Mouse (Mus musculus): ENCODE data around the gene Itgb2. TPM values are rescaled to one million over a fixed set of nuclear protein-coding genes. Genes with fewer than 3 reads are reported as not detected.
A peak's percentile ranks its signal among the peaks of the same experiment; 100 is the strongest.

Gene Itgb2
- total and polyA plus RNA-seq, 3 experiments: 20.0 to 49.2 (median 39.6) TPM

DNA sequence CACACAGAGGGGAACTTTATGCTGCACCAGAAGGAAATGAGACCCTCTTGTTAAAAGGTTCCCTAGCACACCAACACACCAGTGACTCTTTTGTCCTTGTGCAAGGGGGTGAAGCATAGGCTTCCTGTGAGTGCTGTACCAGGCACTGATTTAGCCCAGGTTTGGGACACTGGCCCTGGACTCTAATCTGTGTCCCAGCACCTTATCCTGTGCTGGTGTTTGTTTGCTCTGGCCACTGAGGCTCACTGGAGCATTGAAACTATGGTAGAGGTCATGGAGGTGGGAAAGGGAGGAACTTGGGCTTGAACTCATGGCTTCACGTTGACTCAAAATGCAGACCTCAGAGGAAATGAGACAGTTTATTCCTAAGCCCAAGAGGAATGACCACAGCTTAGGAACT is 43.1 kb downstream of the Itgb2 start:
- H3K4me3 ChIP-seq (ENCODE audit: low read depth, low read length): no peak overlapping the region
- DNase-seq (ENCODE audit: low spot score): no peak
- H3K4me1 ChIP-seq (ENCODE audit: insufficient read depth, low read depth, low read length): peaks cover 35% of the 10 kb centered on the region
- ATAC-seq (ENCODE audit: extremely low read depth, insufficient number of reproducible peaks, low FRiP score, poor library complexity, severe bottlenecking): no peak
- no peak for TF ChIP-seq GATA2 (IDR thresholded peaks at IDR 0.05; ENCODE audit: borderline replicate concordance, low read depth, low read length)
- no peak for TF ChIP-seq TAL1 (conservative IDR thresholded peaks at IDR 0.05; ENCODE audit: low read depth, low read length)
- TF ChIP-seq CTCF (IDR thresholded peaks at IDR 0.05; ENCODE audit: low read depth, low read length): no peak
- no peak for TF ChIP-seq POLR2AphosphoS5 (IDR thresholded peaks at IDR 0.05; ENCODE audit: insufficient replicate concordance, low read depth, low read length)
- TF ChIP-seq GATA1 (IDR thresholded peaks at IDR 0.05; ENCODE audit: borderline replicate concordance, low read length): no peak
- peaks cover 11% of the 10 kb centered on the region for H3K36me3 ChIP-seq (replicated peaks)
- H3K27me3 ChIP-seq (ENCODE audit: insufficient read depth, low read length): peaks cover 17% of the 10 kb centered on the region
- no peaks in the 10 kb centered on the region for H3K9me3 ChIP-seq (replicated peaks)

DNA sequence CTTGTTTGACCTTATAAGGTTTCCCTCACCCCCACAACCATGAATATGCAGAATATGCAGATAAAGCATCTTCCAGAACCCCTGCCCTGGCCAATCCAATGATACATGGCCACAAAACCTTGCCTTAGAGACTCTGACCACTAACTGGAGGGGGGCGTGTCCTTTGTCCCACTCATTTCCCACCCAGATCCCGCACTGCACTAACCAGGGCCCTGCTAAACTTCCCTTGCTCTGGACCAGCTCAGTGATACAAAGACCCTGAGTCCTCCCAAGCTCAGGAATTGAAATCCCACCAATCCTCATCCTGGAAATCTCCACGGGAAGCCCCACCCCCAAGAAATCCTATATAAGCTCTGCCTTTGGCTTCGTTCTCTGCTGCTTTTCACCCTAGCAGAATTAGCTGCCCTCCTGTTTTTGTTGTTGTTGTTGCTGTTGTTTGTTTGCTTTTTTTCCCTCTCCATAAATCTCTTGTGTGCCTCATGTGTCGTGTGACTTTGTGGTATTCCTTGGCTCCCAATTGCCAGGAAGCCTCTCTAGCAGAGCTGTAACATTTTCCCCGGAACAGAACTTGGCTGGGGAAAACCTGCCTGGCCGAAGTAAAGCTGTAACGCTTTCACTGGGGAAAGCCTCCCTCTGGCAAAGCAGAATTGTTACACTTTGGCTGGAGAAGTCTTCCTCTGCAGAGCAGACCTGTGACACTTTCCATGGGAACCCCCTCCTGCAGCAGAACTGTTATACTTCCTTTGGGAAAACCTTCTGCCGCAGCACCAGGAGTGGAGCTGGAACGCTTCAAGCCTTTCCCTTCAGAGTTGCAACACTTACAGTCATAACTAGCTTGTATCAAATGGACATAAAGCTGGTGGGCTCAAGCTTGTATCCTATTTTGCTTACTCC is 50.2 kb downstream of the Itgb2 start:
- Histone ChIP-seq H3K4me3 (ENCODE audit: low read depth, low read length) (no peak overlapping the region), H3K36me3 (replicated peaks) (peaks cover 13% of the 10 kb centered on the region), H3K27me3 (ENCODE audit: insufficient read depth, low read length) (peaks cover 3% of the 10 kb centered on the region; the same call in 1 of the 2 replicates), H3K9me3 (replicated peaks) (no peaks in the 10 kb centered on the region), H3K4me1 (ENCODE audit: insufficient read depth, low read depth, low read length) (peaks cover 47% of the 10 kb centered on the region)
- ATAC-seq (ENCODE audit: extremely low read depth, insufficient number of reproducible peaks, low FRiP score, poor library complexity, severe bottlenecking) (no peak), DNase-seq (ENCODE audit: low spot score) (no peak)
- TF ChIP-seq GATA2 (IDR thresholded peaks at IDR 0.05; ENCODE audit: borderline replicate concordance, low read depth, low read length) (no peak), TAL1 (conservative IDR thresholded peaks at IDR 0.05; ENCODE audit: low read depth, low read length) (no peak), CTCF (IDR thresholded peaks at IDR 0.05; ENCODE audit: low read depth, low read length) (no peak), GATA1 (IDR thresholded peaks at IDR 0.05; ENCODE audit: borderline replicate concordance, low read length) (no peak), POLR2AphosphoS5 (IDR thresholded peaks at IDR 0.05; ENCODE audit: insufficient replicate concordance, low read depth, low read length) (no peak)

DNA sequence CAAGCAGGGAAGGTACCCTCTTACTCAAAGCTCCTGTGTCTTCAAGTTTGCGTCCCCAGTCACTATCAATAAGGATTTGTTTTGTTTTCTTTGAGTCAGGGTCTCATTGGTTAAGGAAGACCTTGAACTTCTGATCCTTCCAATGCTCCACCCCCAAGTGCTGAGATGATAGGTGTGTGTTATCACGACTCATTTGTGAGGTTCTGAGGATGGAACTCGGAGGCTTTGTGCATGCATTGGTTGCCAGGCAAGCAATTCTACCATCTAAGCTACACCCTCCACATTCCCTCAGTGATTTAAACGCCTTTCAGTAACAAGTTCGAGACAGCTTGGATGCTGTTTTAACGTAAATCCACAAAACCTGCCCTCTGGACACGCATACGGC is 51.0 kb downstream of the Itgb2 start:
- H3K9me3 ChIP-seq (replicated peaks): no peaks in the 10 kb centered on the region
- peaks cover 54% of the 10 kb centered on the region for H3K4me1 ChIP-seq (ENCODE audit: insufficient read depth, low read depth, low read length)
- DNase-seq (ENCODE audit: low spot score) (no peak), ATAC-seq (ENCODE audit: extremely low read depth, insufficient number of reproducible peaks, low FRiP score, poor library complexity, severe bottlenecking) (no peak)
- peaks cover 19% of the 10 kb centered on the region for H3K36me3 ChIP-seq (replicated peaks)
- TF ChIP-seq POLR2AphosphoS5 (IDR thresholded peaks at IDR 0.05; ENCODE audit: insufficient replicate concordance, low read depth, low read length): no peak
- no peak for TF ChIP-seq CTCF (IDR thresholded peaks at IDR 0.05; ENCODE audit: low read depth, low read length)
- no peak for TF ChIP-seq GATA1 (IDR thresholded peaks at IDR 0.05; ENCODE audit: borderline replicate concordance, low read length)
- TF ChIP-seq GATA2 (IDR thresholded peaks at IDR 0.05; ENCODE audit: borderline replicate concordance, low read depth, low read length): no peak
- no peak for TF ChIP-seq TAL1 (conservative IDR thresholded peaks at IDR 0.05; ENCODE audit: low read depth, low read length)
- peak overlapping the region; percentile 87 for H3K4me3 ChIP-seq (ENCODE audit: low read depth, low read length)
- peaks cover 3% of the 10 kb centered on the region; the same call in 1 of the 2 replicates for H3K27me3 ChIP-seq (ENCODE audit: insufficient read depth, low read length)

DNA sequence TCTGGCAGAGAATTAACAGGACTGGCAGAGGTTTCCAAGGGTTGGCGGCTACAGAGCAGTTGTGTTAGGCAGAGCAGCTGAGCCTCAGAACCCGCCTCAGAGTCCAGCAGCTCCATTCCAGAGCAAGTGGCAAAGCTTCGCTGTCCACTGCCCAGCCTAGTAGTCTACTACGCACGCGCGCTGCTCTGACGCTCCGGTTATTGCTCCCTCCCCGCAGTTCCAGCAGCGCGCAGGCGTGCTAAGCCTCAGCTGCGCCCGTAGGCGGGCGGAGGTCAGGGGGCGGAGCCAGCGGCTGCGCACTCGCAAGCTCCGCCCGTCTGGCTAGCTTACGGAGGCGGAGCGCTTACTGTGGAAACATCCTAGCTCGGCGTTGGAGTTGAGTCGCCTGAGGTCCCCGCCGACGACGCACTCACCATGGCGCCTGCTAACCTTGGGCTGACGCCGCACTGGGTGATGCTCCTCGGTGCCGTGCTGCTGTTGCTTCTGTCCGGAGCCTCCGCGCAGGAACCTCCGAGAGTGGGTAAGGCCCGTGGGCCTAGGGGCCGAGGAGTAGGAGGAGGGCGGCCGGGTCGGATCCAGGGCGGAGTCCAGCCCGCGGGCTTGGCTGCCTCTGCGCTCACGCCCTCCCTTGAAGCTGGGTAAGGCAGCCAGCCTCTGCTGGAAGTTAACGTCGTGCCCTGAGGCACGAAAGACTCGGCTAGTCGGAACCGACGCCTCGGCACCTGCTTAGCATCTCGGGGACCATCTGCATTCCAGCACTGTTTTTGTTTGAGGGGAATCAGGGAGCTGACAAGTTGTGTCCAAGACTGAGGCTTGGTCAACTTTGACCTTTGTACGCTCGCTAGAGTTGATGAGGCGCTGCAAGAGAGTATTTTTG is 51.6 kb downstream of the Itgb2 start, which contains the start of gene Pttg1ip:
Pttg1ip (plus strand) TSS at position 313 of the 877 bp plus-strand sequence.
- ATAC-seq (ENCODE audit: extremely low read depth, insufficient number of reproducible peaks, low FRiP score, poor library complexity, severe bottlenecking) (peak; percentile 73), DNase-seq (ENCODE audit: low spot score) (peak; percentile 85)
- Histone ChIP-seq H3K4me1 (ENCODE audit: insufficient read depth, low read depth, low read length) (peaks cover 61% of the 10 kb centered on the region), H3K36me3 (replicated peaks) (peaks cover 26% of the 10 kb centered on the region), H3K4me3 (ENCODE audit: low read depth, low read length) (peak within 1 kb of the TSS; percentile 87), H3K27me3 (ENCODE audit: insufficient read depth, low read length) (peaks cover 3% of the 10 kb centered on the region; the same call in 1 of the 2 replicates), H3K9me3 (replicated peaks) (no peaks in the 10 kb centered on the region)
- TF ChIP-seq CTCF (IDR thresholded peaks at IDR 0.05; ENCODE audit: low read depth, low read length) (no peak), POLR2AphosphoS5 (IDR thresholded peaks at IDR 0.05; ENCODE audit: insufficient replicate concordance, low read depth, low read length) (no peak), TAL1 (conservative IDR thresholded peaks at IDR 0.05; ENCODE audit: low read depth, low read length) (no peak), GATA2 (IDR thresholded peaks at IDR 0.05; ENCODE audit: borderline replicate concordance, low read depth, low read length) (no peak), GATA1 (IDR thresholded peaks at IDR 0.05; ENCODE audit: borderline replicate concordance, low read length) (no peak)

DNA sequence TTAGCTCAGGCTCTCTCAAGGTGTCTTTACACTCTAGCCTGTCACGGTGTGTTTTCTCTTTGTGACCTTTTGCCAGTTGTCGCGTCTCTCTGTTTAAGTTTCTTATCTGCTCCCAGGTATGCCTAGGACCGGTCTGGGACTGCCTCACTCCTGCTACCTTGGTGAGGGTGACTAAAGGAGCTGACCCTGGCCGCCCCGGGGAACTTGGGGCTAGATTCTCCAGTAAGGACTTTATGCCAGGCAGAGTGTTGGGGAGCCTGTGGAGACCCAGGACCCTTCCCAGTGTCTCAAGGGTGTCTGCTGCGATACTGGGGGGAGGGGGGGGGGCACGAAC is 52.2 kb downstream of the Itgb2 start:
- peaks cover 32% of the 10 kb centered on the region for H3K36me3 ChIP-seq (replicated peaks)
- no peaks in the 10 kb centered on the region for H3K9me3 ChIP-seq (replicated peaks)
- ATAC-seq (ENCODE audit: extremely low read depth, insufficient number of reproducible peaks, low FRiP score, poor library complexity, severe bottlenecking): no peak
- no peak for DNase-seq (ENCODE audit: low spot score)
- H3K4me3 ChIP-seq (ENCODE audit: low read depth, low read length): peak overlapping the region; percentile 87
- H3K27me3 ChIP-seq (ENCODE audit: insufficient read depth, low read length): peaks cover 3% of the 10 kb centered on the region; the same call in 1 of the 2 replicates
- TF ChIP-seq TAL1 (conservative IDR thresholded peaks at IDR 0.05; ENCODE audit: low read depth, low read length) (no peak), CTCF (IDR thresholded peaks at IDR 0.05; ENCODE audit: low read depth, low read length) (no peak), POLR2AphosphoS5 (IDR thresholded peaks at IDR 0.05; ENCODE audit: insufficient replicate concordance, low read depth, low read length) (no peak), GATA1 (IDR thresholded peaks at IDR 0.05; ENCODE audit: borderline replicate concordance, low read length) (no peak), GATA2 (IDR thresholded peaks at IDR 0.05; ENCODE audit: borderline replicate concordance, low read depth, low read length) (no peak)
- peaks cover 67% of the 10 kb centered on the region for H3K4me1 ChIP-seq (ENCODE audit: insufficient read depth, low read depth, low read length)

All from G1E (cell line).